Mouse (Mus musculus) erythroblast, embryonic 14.5 days (primary cell): ENCODE results near the gene Nlk. TPM values are rescaled to one million over a fixed set of nuclear protein-coding genes. Genes with fewer than 3 reads are reported as not detected.
"Not testable (repeated sequence)": the region's sequence is repeated elsewhere in the genome, so short reads cannot be mapped to it uniquely, and the experiment has no call there.

ENCODE experiments used
- H3K27me3 ChIP-seq: 2 replicates; pipeline ENCODE4 v1.6.1; 2012; ENCODE audit warnings: inconsistent platforms; ENCODE audit not compliant: control insufficient read depth
- H3K36me3 ChIP-seq: 2 replicates; pipeline ENCODE4 v1.6.1; 2012; ENCODE audit warnings: mild to moderate bottlenecking, inconsistent platforms; ENCODE audit not compliant: control insufficient read depth
- H3K4me1 ChIP-seq: 2 replicates; pipeline ENCODE4 v1.6.1; 2012; ENCODE audit warnings: inconsistent platforms; ENCODE audit not compliant: control insufficient read depth
- H3K4me3 ChIP-seq: replicated peaks from 2 replicates; pipeline ENCODE3; 2012; ENCODE audit warnings: moderate library complexity, mild to moderate bottlenecking, inconsistent platforms
- H3K9me3 ChIP-seq: 2 replicates; pipeline ENCODE4 v1.6.1; 2012; ENCODE audit warnings: low read length, inconsistent platforms, mixed read lengths; ENCODE audit not compliant: control insufficient read depth
- GATA1 ChIP-seq: IDR thresholded peaks from 2 replicates; pipeline ENCODE4 v1.6.1; 2012; ENCODE audit warnings: low read length, inconsistent platforms, mixed read lengths
- TAL1 ChIP-seq: IDR thresholded peaks from 3 replicates; pipeline ENCODE4 v1.6.1; 2012; ENCODE audit warnings: low read length, inconsistent platforms, mixed read lengths
- polyA plus RNA-seq: library from polyadenylated mRNA; stranded (reverse); fragments of >175 nt; gene quantifications from 2 replicates; pipeline ENCODE4 v1.2.3, GENCODE M21; 2012

Gene Nlk
- polyA plus RNA-seq, 1 experiment: 0.15 TPM

- TF ChIP-seq TAL1 (no peak), GATA1 (no peak)
- Histone ChIP-seq H3K27me3 (no peaks in the 10 kb centered on the region), H3K36me3 (peaks cover 18% of the 10 kb centered on the region), H3K9me3 (no peaks in the 10 kb centered on the region), H3K4me1 (peaks cover 40% of the 10 kb centered on the region), H3K4me3 (no peak overlapping the region)
Observed at GRCm38 (mm10) chr11:78534516-78534915, 162.7 kb downstream of the Nlk start.

DNA sequence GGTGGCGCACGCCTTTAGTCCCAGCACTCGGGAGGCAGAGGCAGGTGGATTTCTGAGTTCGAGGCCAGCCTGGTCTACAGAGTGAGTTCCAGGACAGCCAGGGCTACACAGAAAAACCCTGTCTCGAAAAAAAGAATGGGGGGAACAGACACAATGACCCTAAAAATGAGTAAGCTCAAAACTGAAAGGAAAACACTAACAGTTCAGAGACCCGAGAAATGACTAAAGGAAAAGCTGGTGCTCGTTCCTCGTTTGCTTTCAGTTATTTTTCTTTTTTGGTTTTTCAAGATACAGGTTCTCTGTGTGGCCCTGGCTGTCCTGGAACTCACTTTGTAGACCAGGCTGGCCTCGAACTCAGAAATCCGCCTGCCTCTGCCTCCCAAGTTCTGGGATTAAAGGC, 165.7 kb downstream of the Nlk start:
- not testable (repeated sequence) for H3K4me3 ChIP-seq, H3K27me3 ChIP-seq
- H3K36me3 ChIP-seq: peaks cover 28% of the 10 kb centered on the region

GRCm38 (mm10) chr11:78531046-78531445, 166.1 kb downstream of the Nlk start:
- Histone ChIP-seq H3K36me3 (peaks cover 32% of the 10 kb centered on the region), H3K9me3 (no peaks in the 10 kb centered on the region), H3K27me3 (no peaks in the 10 kb centered on the region), H3K4me3 (no peak overlapping the region), H3K4me1 (peaks cover 16% of the 10 kb centered on the region)
- TF ChIP-seq GATA1 (no peak), TAL1 (no peak)

More for the DNA sequence above, 165.7 kb downstream of the Nlk start:
- H3K4me1 ChIP-seq: peaks cover 16% of the 10 kb centered on the region
- not testable (repeated sequence) for H3K9me3 ChIP-seq

DNA sequence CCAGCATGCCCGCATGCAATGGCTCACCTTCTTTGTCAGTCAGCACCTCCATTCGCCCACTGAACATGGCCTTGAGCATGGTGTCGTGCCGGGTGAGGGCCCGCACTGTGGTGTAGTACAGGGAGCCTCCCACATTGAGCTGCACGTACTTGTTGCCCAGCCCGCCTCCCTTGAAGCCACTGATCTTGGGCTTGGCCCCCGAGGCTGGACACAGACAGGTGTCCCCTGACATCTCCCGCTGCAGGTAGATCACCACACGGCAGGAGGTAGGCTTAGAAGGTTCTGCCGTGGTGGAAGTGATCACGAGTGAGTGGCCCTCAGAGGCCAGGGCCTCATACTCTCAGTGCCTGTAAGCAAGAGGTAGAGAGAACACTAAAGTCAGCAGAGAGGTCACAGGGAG, 167.2 kb downstream of the Nlk start:
- no peaks in the 10 kb centered on the region for H3K9me3 ChIP-seq
- no peak overlapping the region for H3K4me3 ChIP-seq
- H3K36me3 ChIP-seq: peaks cover 41% of the 10 kb centered on the region
- H3K27me3 ChIP-seq: no peaks in the 10 kb centered on the region
- TF ChIP-seq GATA1 (no peak), TAL1 (no peak)
- peaks cover 6% of the 10 kb centered on the region for H3K4me1 ChIP-seq

- TF ChIP-seq TAL1 (no peak), GATA1 (no peak)
- Histone ChIP-seq H3K4me1 (no peaks in the 10 kb centered on the region), H3K27me3 (no peaks in the 10 kb centered on the region), H3K36me3 (peaks cover 50% of the 10 kb centered on the region), H3K9me3 (no peaks in the 10 kb centered on the region), H3K4me3 (no peak overlapping the region)
Observed at GRCm38 (mm10) chr11:78528714-78529113, 168.5 kb downstream of the Nlk start.

- H3K36me3 ChIP-seq: peaks cover 85% of the 10 kb centered on the region
- H3K4me1 ChIP-seq: no peaks in the 10 kb centered on the region
- H3K9me3 ChIP-seq: no peaks in the 10 kb centered on the region
- H3K27me3 ChIP-seq: no peaks in the 10 kb centered on the region
- TF ChIP-seq GATA1: no peak
- no peak for TF ChIP-seq TAL1
- H3K4me3 ChIP-seq: no peak overlapping the region
Observed at GRCm38 (mm10) chr11:78524838-78525237, 172.3 kb downstream of the Nlk start.

DNA sequence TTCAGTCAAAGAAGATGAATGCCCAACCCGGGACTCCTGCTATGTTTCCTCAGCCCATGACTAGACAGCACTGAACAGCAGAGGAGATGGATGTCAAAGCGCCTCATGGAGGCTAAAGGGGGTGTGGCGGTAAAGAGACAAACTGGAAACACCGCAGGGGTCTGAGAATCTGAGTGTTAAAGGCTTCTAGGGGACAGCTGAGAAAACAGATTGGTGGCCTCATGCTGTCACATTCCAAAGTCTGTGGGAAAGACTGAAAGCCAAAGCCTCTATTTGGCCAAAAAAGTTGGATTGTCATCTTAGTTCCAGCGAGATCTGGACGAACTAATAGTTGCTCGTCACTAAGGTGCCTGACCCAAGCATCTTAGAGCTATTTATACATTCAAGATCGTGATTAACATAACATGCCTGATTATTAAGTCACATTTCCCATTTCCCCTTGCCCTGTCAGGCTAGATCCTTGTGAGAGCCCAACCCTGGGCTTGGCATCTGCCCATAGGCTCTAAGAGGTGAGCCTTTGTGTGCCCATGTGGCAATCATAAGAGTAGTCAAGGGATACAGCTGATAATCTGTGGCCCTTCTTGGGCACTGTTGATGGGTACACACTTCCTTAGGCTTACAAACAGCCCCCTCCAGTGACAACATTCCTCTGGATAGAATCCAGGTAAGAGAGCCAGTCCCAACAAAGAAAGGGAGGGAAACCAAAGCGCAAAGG, 173.8 kb downstream of the Nlk start:
- H3K27me3 ChIP-seq: no peaks in the 10 kb centered on the region
- no peaks in the 10 kb centered on the region for H3K9me3 ChIP-seq
- H3K4me1 ChIP-seq: no peaks in the 10 kb centered on the region
- H3K36me3 ChIP-seq: peaks cover 89% of the 10 kb centered on the region
- TF ChIP-seq TAL1: no peak
- TF ChIP-seq GATA1: no peak
- no peak overlapping the region for H3K4me3 ChIP-seq

GRCm38 (mm10) chr11:78522481-78522997, 174.6 kb downstream of the Nlk start:
- H3K27me3 ChIP-seq: no peaks in the 10 kb centered on the region
- TF ChIP-seq GATA1 (no peak), TAL1 (no peak)
- no peaks in the 10 kb centered on the region for H3K4me1 ChIP-seq
- no peak overlapping the region for H3K4me3 ChIP-seq
- H3K36me3 ChIP-seq: peaks cover 90% of the 10 kb centered on the region
- H3K9me3 ChIP-seq: no peaks in the 10 kb centered on the region

- no peak overlapping the region for H3K4me3 ChIP-seq
- no peaks in the 10 kb centered on the region for H3K9me3 ChIP-seq
- H3K36me3 ChIP-seq: peaks cover 85% of the 10 kb centered on the region
- TF ChIP-seq TAL1: no peak
- TF ChIP-seq GATA1: no peak
- H3K4me1 ChIP-seq: no peaks in the 10 kb centered on the region
- no peaks in the 10 kb centered on the region for H3K27me3 ChIP-seq
Observed at GRCm38 (mm10) chr11:78521880-78522279, 175.3 kb downstream of the Nlk start.

DNA sequence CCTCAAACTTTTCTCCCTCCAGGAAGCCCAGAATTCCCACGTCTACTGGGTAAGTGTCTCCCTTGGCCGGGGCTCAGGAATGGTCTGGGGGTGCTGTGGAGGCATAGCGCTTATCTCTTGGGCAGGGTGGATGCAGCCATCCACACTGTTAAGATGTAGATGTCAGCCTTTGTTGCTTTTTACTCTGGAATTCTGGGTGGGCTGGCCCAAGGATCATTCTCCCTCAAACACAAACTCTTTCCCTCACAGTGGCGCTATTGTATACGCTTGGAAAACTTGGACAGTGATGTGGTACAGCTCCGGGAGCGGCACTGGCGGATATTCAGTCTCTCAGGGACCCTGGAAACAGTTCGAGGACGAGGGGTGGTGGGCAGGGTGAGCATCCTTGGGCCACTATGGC, 178.2 kb downstream of the Nlk start:
- H3K9me3 ChIP-seq: no peaks in the 10 kb centered on the region
- H3K4me1 ChIP-seq: peaks cover 6% of the 10 kb centered on the region
- no peak overlapping the region for H3K4me3 ChIP-seq
- H3K36me3 ChIP-seq: peaks cover 87% of the 10 kb centered on the region
- H3K27me3 ChIP-seq: no peaks in the 10 kb centered on the region
- TF ChIP-seq GATA1 (no peak), TAL1 (no peak)

Other genes with a start within 250 kb of the Nlk start
- 0.08 TPM in 1 of 2 replicates, not detected in the other for gene Slc46a1, start 231.7 kb downstream of the Nlk start, polyA plus RNA-seq
- not detected in 2 replicates for gene Sarm1, start 199.6 kb downstream of the Nlk start, polyA plus RNA-seq
- gene Vtn, start 198.3 kb downstream of the Nlk start, polyA plus RNA-seq: 0.28 and 0.44 TPM in 2 replicates
- gene Sebox, start 193.9 kb downstream of the Nlk start, polyA plus RNA-seq: not detected in 2 replicates
- 0.55 TPM in 2 replicates for gene Tmem199, start 185.2 kb downstream of the Nlk start, polyA plus RNA-seq
- 1.2 and 1.4 TPM in 2 replicates for gene Poldip2, start 185.2 kb downstream of the Nlk start, polyA plus RNA-seq
- gene Tnfaip1, start 161.0 kb downstream of the Nlk start, polyA plus RNA-seq: 0.07 and 0.21 TPM in 2 replicates
- gene Ift20, start 161.0 kb downstream of the Nlk start, polyA plus RNA-seq: 8.0 and 9.4 TPM in 2 replicates
- 0.50 and 0.64 TPM in 2 replicates for gene Tmem97, start 146.6 kb downstream of the Nlk start, polyA plus RNA-seq
- gene Ccnq, start 54.4 kb upstream of the Nlk start, polyA plus RNA-seq: 0.73 and 1.4 TPM in 2 replicates
- 8.3 and 12.3 TPM in 2 replicates for gene Lyrm9, start 129.2 kb upstream of the Nlk start, polyA plus RNA-seq
- gene Nos2, start 223.4 kb upstream of the Nlk start, polyA plus RNA-seq: not detected in 2 replicates